Mouse (Mus musculus) heart, postnatal 25 days (tissue): ENCODE measurements around the gene Olfr125. TPM values are rescaled to one million over a fixed set of nuclear protein-coding genes. Genes with fewer than 3 reads are reported as not detected.

Experiments used
- DNase-seq: peaks from one replicate; pipeline ENCODE4 v3.0.0; 2022; ENCODE audit warnings: low spot score
- intact Hi-C: fragments of 180-260 bp; cut with DNase I; formaldehyde crosslinking; loops from one replicate; pipeline ENCODE4 v1.15.1; 2025
- total RNA-seq, 2 experiments: library from RNA; stranded (reverse); gene quantifications; 2 replicates each; pipeline ENCODE4 v1.2.3; 2021

The Olfr125 gene
- total RNA-seq = not detected

DNA sequence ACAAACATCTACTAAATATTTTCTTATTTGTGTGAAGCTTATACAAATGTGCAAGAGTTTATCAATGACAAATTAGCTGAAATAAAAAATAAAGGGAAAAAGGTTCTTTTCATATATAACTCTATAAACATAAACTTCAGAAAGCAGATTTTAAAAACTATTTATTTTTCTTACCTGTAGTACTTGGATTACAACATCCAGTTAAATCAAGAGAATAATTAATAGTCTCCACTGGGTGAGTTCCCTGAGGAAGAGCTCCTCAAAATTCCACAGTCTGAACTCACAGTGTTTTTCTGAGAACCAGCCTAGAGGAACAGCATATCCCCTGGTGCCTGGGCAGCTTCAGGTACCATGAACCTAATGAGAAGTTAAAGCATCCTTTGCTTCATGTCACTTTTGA is at the start of gene Olfr125:
TSS of gene Olfr125 (plus strand) at position 301 of the 400 bp plus-strand sequence.
- DNase-seq = no peak
- intact Hi-C loops = no loop called here

DNA sequence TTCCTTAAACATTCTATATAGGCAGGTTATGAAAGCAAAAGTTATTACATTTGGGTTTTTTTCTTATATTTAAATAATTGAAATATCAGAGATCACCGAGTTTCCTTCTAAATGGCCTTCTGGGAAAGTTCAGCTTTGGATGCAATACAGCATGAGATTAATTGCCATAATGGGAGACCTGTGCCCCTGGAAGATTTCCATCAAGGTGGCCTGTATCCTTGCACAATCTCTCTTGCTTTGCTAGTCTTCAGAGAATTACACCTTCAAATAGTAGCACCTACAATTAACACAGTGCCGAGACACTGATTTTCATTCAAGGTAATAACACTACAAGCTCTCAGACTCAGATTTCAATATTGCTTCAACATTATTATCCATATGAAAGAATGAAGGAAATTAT is 39.5 kb upstream of the Olfr125 start, which contains the start of gene Olfr123:
TSS of gene Olfr123 (plus strand) at position 301 of the 400 bp plus-strand sequence.
- intact Hi-C loops = no loop called here
- no peak for DNase-seq

DNA sequence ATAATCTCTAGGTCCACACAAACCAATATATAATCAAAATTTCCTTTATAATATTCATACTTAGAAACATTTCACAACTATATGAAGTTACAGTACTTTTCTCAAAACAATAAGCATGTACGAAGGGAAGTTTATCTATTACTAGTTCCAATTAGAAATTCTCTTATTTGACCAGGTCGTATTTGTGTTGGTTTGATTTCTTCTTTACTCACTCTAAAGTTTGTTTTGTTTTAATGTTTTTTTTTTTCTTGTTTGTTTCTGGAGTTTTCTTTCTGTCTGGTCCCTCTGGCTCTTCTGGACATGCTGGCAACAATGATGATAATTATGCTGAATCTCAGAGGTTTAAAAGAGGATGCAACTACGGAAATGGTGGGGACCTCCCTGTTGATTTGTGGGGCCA is 33.2 kb upstream of the Olfr125 start, which contains the start of gene Olfr124:
TSS of gene Olfr124 (plus strand) at position 301 of the 400 bp plus-strand sequence.
- intact Hi-C loops = no loop called here

DNA sequence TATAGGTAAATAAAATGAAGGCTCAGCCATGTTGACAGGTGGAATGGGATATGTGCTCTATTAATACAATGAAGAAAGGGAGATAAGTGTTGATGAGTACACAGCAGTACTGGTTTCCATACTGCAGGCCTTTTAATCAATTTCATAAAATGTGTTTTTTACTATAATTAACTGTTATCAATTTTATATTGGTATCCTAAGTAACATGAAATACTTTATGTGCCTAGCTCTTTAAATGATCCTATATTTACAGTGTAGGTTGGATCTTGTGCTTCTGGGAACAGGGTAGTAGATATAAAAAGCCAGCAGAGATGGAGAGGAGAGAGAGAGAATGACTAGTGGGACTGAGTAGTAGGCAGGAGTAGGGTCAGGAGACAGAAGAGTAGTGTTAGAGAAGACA is 14.4 kb downstream of the Olfr125 start, which contains the start of gene Olfr126:
TSS of gene Olfr126 (plus strand) at position 301 of the 400 bp plus-strand sequence.
- intact Hi-C loops = no loop called here
- DNase-seq = no peak

More for the DNA sequence above, 33.2 kb upstream of the Olfr125 start, which contains the start of gene Olfr124:
- no peak for DNase-seq

DNA sequence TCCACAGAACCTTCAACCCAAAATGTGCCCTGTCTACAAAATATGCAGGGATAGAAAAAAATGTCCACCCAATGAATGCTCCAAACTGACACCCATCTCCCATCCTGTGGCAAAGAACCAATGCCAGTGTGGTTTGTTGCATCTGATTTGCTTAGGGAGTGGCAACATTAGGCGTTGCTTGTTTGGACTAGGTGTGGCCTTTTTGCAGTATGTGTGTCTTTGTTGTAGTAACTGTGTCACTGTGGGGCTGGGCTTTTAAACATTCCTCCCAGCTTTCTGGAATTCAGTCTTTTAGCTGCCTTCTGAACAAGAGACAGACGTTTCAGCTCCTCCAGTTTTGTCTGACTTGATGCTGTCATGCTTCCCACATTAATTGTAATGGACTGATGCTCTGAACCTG is 31.2 kb downstream of the Olfr125 start:
- intact Hi-C loops = no loop called here
- DNase-seq = no peak

DNA sequence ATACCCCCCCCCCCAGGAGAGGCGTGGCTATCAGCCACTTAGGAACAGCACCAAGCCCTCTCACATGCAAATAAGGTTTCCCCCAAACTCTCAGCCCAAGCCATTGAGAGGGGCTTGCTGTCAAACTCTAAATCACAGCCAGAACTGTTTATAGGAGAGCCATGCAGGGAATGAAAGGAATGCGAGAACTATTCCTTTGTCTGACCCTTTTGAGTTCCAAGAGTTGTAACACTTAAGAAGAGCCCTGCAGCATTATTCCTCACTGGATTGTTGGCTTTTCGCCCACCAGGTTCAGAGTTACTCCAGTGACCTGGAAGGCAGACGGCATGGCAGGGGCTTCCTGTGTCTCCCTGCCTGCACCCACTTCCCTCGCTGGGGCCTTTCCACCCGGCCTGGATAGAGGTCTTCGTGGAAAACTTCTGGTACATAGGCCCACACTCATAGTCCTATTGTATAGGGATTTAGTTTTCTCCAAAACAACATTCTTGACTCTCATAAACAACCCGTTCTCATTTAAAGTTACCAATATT is 37.0 kb downstream of the Olfr125 start:
- no peak for DNase-seq
- intact Hi-C loops = no loop called here

DNA sequence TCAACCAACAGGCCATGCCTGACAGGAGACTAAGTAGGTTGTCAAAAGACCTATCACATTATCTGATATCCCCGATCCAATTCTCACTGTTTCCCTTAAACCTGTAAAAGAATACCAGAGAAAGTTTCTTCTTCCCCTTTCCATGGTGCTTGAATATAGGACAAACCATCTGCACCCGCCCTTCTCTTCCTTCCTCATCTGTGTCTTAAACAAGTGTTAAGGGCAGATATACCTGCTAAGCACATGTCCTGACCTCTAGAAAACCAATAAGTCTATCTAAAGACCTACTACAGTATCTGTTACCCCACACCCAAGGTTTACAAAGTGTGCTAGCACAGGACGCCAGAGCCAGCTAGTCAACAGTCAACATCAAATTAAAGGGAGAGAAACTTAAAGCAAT is 41.1 kb downstream of the Olfr125 start:
- DNase-seq = no peak
- intact Hi-C loops = no loop called here

Other genes starting within 250 kb of the Olfr125 start
- gene Olfr114, start 240.2 kb upstream of the Olfr125 start, total RNA-seq = not detected
- gene Olfr115, start 205.8 kb upstream of the Olfr125 start, total RNA-seq = not detected
- gene Olfr116, start 205.8 kb upstream of the Olfr125 start, total RNA-seq = not detected
- gene Olfr117, start 169.2 kb upstream of the Olfr125 start, total RNA-seq = not detected
- not detected for gene Olfr118, start 166.0 kb upstream of the Olfr125 start, total RNA-seq
- gene Olfr119, start 136.4 kb upstream of the Olfr125 start, total RNA-seq = not detected
- gene Olfr120, start 111.1 kb upstream of the Olfr125 start, total RNA-seq = not detected
- not detected for gene Olfr121, start 84.1 kb upstream of the Olfr125 start, total RNA-seq
- gene Olfr122, start 64.3 kb upstream of the Olfr125 start, total RNA-seq = not detected
- gene Olfr123, start 39.4 kb upstream of the Olfr125 start, total RNA-seq = not detected
- gene Olfr124, start 33.1 kb upstream of the Olfr125 start, total RNA-seq = not detected
- not detected for gene Olfr126, start 14.5 kb downstream of the Olfr125 start, total RNA-seq
- not detected for gene Olfr127, start 67.5 kb downstream of the Olfr125 start, total RNA-seq
- gene Olfr128, start 87.6 kb downstream of the Olfr125 start, total RNA-seq = not detected
- gene Olfr761, start 120.1 kb downstream of the Olfr125 start, total RNA-seq = not detected
- gene Olfr129, start 227.1 kb downstream of the Olfr125 start, total RNA-seq = not detected
- not detected for gene Olfr130, start 231.0 kb downstream of the Olfr125 start, total RNA-seq